Mouse (Mus musculus) lung, embryonic 16.5 days (tissue): ENCODE data around the gene Zfp867. TPM values are rescaled to one million over a fixed set of nuclear protein-coding genes. Genes with fewer than 3 reads are reported as not detected.

Experiments
- ATAC-seq: fragments of 200-750 bp; cut with Nextera tagmentation; 2 replicates; pipeline ENCODE4 v1.8.0; 2017; ENCODE audit warnings: low read depth, mild to moderate bottlenecking, moderate library complexity
- H3K27ac ChIP-seq: fragments of 300-500 bp; sonication (generic); 2 replicates; pipeline ENCODE4 v1.5.1; 2014; ENCODE audit warnings: mild to moderate bottlenecking, control low read depth, low read length
- H3K27me3 ChIP-seq: fragments of 300-500 bp; sonication (generic); 2 replicates; pipeline ENCODE4 v1.6.1; 2014; ENCODE audit warnings: low read depth, low read length, mixed read lengths; ENCODE audit not compliant: control insufficient read depth, insufficient read depth
- H3K36me3 ChIP-seq: fragments of 300-500 bp; sonication (generic); 2 replicates; pipeline ENCODE4 v1.6.1; 2014; ENCODE audit warnings: low read length; ENCODE audit not compliant: control insufficient read depth, insufficient read depth
- H3K4me1 ChIP-seq: fragments of 300-500 bp; sonication (generic); replicated peaks from 2 replicates; pipeline ENCODE4 v1.6.1; 2014; ENCODE audit warnings: low read length, mixed read lengths; ENCODE audit not compliant: control insufficient read depth, insufficient read depth
- H3K4me2 ChIP-seq: fragments of 300-500 bp; sonication (generic); 2 replicates; pipeline ENCODE4 v1.6.1; 2014; ENCODE audit warnings: low read depth, low read length, control low read depth
- H3K4me3 ChIP-seq: fragments of 300-500 bp; sonication (generic); 2 replicates; pipeline ENCODE4 v1.5.1; 2014; ENCODE audit warnings: mild to moderate bottlenecking, low read length, control low read depth
- H3K9ac ChIP-seq: fragments of 300-500 bp; sonication (generic); 2 replicates; pipeline ENCODE4 v1.6.1; 2014; ENCODE audit warnings: low read length, control low read depth
- H3K9me3 ChIP-seq: fragments of 300-500 bp; sonication (generic); 2 replicates; pipeline ENCODE4 v1.6.1; 2016; ENCODE audit warnings: low read length; ENCODE audit not compliant: control insufficient read depth
- WGBS: fragments of 180-500 bp; shearing (Covaris S2); extraction: QIAGEN DNeasy Blood & Tissue Kit; methylation state at CpG from one replicate; pipeline ENCODE4 v1.1.7; 2014; 5-methylcytosine and 5-hydroxymethylcytosine counted together
- polyA plus RNA-seq: library from polyadenylated mRNA; unstranded; fragments of >200 nt; fragmentation: Nextera tagmentation; extraction: Ambion mirVana; gene quantifications from 2 replicates; pipeline ENCODE4 v1.2.1, GENCODE M21; 2015

Gene Zfp867
- polyA plus RNA-seq, 1 experiment from 2014 or later = 7.8 TPM

GRCm38 (mm10) chr11:59506713-59507074 lies 34.4 kb upstream of the Zfp867 start:
- under 1% methylated on average over 14 of the region's 14 CpGs for WGBS
- no peaks in the 10 kb centered on the region for H3K9me3 ChIP-seq
- H3K27me3 ChIP-seq = no peaks in the 10 kb centered on the region
- H3K4me1 ChIP-seq = peaks cover 17% of the 10 kb centered on the region
- H3K4me3 ChIP-seq = peak overlapping the region; percentile 88
- peak; percentile 21 for ATAC-seq
- H3K9ac ChIP-seq = peak overlapping the region; percentile 95
- H3K27ac ChIP-seq = peak overlapping the region; percentile 96
- H3K4me2 ChIP-seq = peak overlapping the region; percentile 98
- peaks cover 23% of the 10 kb centered on the region for H3K36me3 ChIP-seq

GRCm38 (mm10) chr11:59505839-59506712 lies 33.8 kb upstream of the Zfp867 start:
- peak; percentile 97 for ATAC-seq
- Histone ChIP-seq H3K27ac (peak overlapping the region; percentile 96), H3K36me3 (peaks cover 29% of the 10 kb centered on the region), H3K4me3 (peak overlapping the region; percentile 88), H3K27me3 (no peaks in the 10 kb centered on the region), H3K9me3 (no peaks in the 10 kb centered on the region), H3K4me2 (peak overlapping the region; percentile 98), H3K9ac (peak overlapping the region; percentile 95), H3K4me1 (peaks cover 17% of the 10 kb centered on the region)
- under 1% methylated on average over 46 of the region's 71 CpGs for WGBS

- 0% methylated on average over 21 of the region's 21 CpGs for WGBS
- peak; percentile 56 for ATAC-seq
- H3K9ac ChIP-seq = peak overlapping the region; percentile 95
Measured at GRCm38 (mm10) chr11:59505351-59505838, 33.1 kb upstream of the Zfp867 start.

GRCm38 (mm10) chr11:59501978-59502700 lies 29.9 kb upstream of the Zfp867 start:
- Histone ChIP-seq H3K9me3 (no peaks in the 10 kb centered on the region), H3K36me3 (peaks cover 58% of the 10 kb centered on the region), H3K4me2 (no peak overlapping the region), H3K4me1 (peaks cover 12% of the 10 kb centered on the region), H3K9ac (no peak overlapping the region), H3K4me3 (no peak overlapping the region), H3K27ac (no peak overlapping the region), H3K27me3 (no peaks in the 10 kb centered on the region)
- ATAC-seq = no peak
- 92% methylated on average over 5 of the region's 5 CpGs for WGBS

More at GRCm38 (mm10) chr11:59505351-59505838, 33.1 kb upstream of the Zfp867 start:
- Histone ChIP-seq H3K4me2 (peak overlapping the region; percentile 98), H3K27ac (peak overlapping the region; percentile 94), H3K4me1 (peaks cover 17% of the 10 kb centered on the region), H3K4me3 (peak overlapping the region; percentile 88), H3K9me3 (no peaks in the 10 kb centered on the region), H3K27me3 (no peaks in the 10 kb centered on the region), H3K36me3 (peaks cover 31% of the 10 kb centered on the region)

- no peak overlapping the region for H3K4me3 ChIP-seq
- no peaks in the 10 kb centered on the region for H3K4me1 ChIP-seq
- peaks cover 69% of the 10 kb centered on the region for H3K36me3 ChIP-seq
- ATAC-seq = no peak
- H3K27me3 ChIP-seq = no peaks in the 10 kb centered on the region
- H3K9me3 ChIP-seq = no peaks in the 10 kb centered on the region
- 89% methylated on average over 7 of the region's 7 CpGs for whole genome bisulfite sequencing
- H3K9ac ChIP-seq = no peak overlapping the region
- no peak overlapping the region for H3K4me2 ChIP-seq
- H3K27ac ChIP-seq = no peak overlapping the region
Measured at GRCm38 (mm10) chr11:59497747-59498146, 25.5 kb upstream of the Zfp867 start.

GRCm38 (mm10) chr11:59496672-59497310 lies 24.5 kb upstream of the Zfp867 start:
- H3K27me3 ChIP-seq = no peaks in the 10 kb centered on the region
- ATAC-seq = no peak
- no peak overlapping the region for H3K4me2 ChIP-seq
- no peak overlapping the region for H3K9ac ChIP-seq
- H3K27ac ChIP-seq = no peak overlapping the region
- H3K4me1 ChIP-seq = no peaks in the 10 kb centered on the region
- WGBS = 69% methylated on average over 6 of the region's 6 CpGs
- no peaks in the 10 kb centered on the region for H3K9me3 ChIP-seq
- no peak overlapping the region for H3K4me3 ChIP-seq
- peaks cover 66% of the 10 kb centered on the region for H3K36me3 ChIP-seq

GRCm38 (mm10) chr11:59486222-59486621 lies 13.9 kb upstream of the Zfp867 start:
- Histone ChIP-seq H3K9ac (no peak overlapping the region), H3K27me3 (no peaks in the 10 kb centered on the region), H3K9me3 (no peaks in the 10 kb centered on the region), H3K4me1 (no peaks in the 10 kb centered on the region), H3K4me2 (no peak overlapping the region), H3K27ac (no peak overlapping the region), H3K4me3 (no peak overlapping the region), H3K36me3 (peaks cover 36% of the 10 kb centered on the region)
- WGBS = 75% methylated on average over 8 of the region's 8 CpGs
- no peak for ATAC-seq

GRCm38 (mm10) chr11:59485641-59486040 lies 13.4 kb upstream of the Zfp867 start:
- H3K4me1 ChIP-seq = no peaks in the 10 kb centered on the region
- H3K27me3 ChIP-seq = no peaks in the 10 kb centered on the region
- H3K4me2 ChIP-seq = no peak overlapping the region
- no peak overlapping the region for H3K9ac ChIP-seq
- WGBS = 57% methylated on average over 2 of the region's 2 CpGs
- H3K27ac ChIP-seq = no peak overlapping the region
- no peak overlapping the region for H3K4me3 ChIP-seq
- ATAC-seq = no peak
- H3K36me3 ChIP-seq = peaks cover 32% of the 10 kb centered on the region
- H3K9me3 ChIP-seq = no peaks in the 10 kb centered on the region

GRCm38 (mm10) chr11:59483212-59483611 lies 10.9 kb upstream of the Zfp867 start:
- Histone ChIP-seq H3K27me3 (no peaks in the 10 kb centered on the region), H3K4me1 (no peaks in the 10 kb centered on the region), H3K4me2 (no peak overlapping the region), H3K4me3 (no peak overlapping the region), H3K9me3 (no peaks in the 10 kb centered on the region), H3K36me3 (peaks cover 25% of the 10 kb centered on the region), H3K27ac (no peak overlapping the region), H3K9ac (no peak overlapping the region)
- ATAC-seq = peak; percentile 31; the same call in 1 of the 2 replicates
- 2% methylated on average over 2 of the region's 2 CpGs for WGBS
